Mouse (Mus musculus): ENCODE measurements at regions not wholly inside any gene's neighbourhood (a gene's known extent, or its start where the extent isn't known, plus 50 kb on each side); places are given as distances from the start of the nearest gene placed in this dataset.

DNA sequence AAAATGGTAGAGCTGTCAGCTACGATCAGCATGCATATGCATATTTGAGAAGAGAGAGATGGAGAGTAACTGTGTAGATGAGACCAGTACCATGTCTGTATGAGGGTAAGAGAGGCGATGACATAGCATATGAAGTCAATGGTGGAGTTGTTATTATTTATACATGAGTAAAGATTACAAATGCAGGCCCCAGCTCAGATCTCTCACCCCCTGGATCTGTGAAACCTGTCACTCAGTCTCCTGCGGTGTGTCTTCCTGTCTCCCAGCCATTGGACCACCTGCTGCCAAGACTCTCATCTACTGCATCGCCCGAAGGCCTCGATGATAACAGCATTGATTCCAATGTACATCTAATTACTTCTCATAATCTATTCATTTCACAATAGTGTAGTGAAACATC, 187.4 kb downstream of the Pou4f1 start:
- TF ChIP-seq CTCF (IDR thresholded peaks at IDR 0.05; ENCODE audit: low read depth, low read length) (no peak), POLR2A (IDR thresholded peaks at IDR 0.05; ENCODE audit: extremely low read depth, insufficient read depth, low read length) (no peak)

All from liver, adult 2 months (tissue).